Mouse (Mus musculus) B cell, adult 2 months (primary cell): ENCODE results near the gene Rps15.

Experiments
- DNase-seq, 2 experiments: peaks; one replicate each; pipeline ENCODE4 v3.0.0; 2022

Gene Rps15

GRCm38 (mm10) chr10:80317011-80317410 lies 24.8 kb downstream of the Rps15 start:
- DNase-seq, result no peak

GRCm38 (mm10) chr10:80320340-80320760 lies 28.1 kb downstream of the Rps15 start, which contains the start of gene 2310011J03Rik:
Gene 2310011J03Rik (minus strand): TSS chr10:80320537.
- peak; percentile 92 for DNase-seq

- DNase-seq, result no peak
These were observed 28.9 kb downstream of the Rps15 start for GRCm38 (mm10) chr10:80321014-80321669.

- no peak for DNase-seq
These were observed 29.7 kb downstream of the Rps15 start for GRCm38 (mm10) chr10:80321670-80322581.

- DNase-seq, result peak; percentile 40 to 46
These were observed 30.6 kb downstream of the Rps15 start for GRCm38 (mm10) chr10:80322811-80323211.

GRCm38 (mm10) chr10:80323261-80324119 lies 31.2 kb downstream of the Rps15 start:
- peak; percentile 82 for DNase-seq

- no peak for DNase-seq
These were observed 32.1 kb downstream of the Rps15 start for GRCm38 (mm10) chr10:80324120-80325037.

- DNase-seq, result no peak
These were observed 32.8 kb downstream of the Rps15 start for GRCm38 (mm10) chr10:80325045-80325444.

- peak; percentile 97 to 98 for DNase-seq
These were observed 37.2 kb downstream of the Rps15 start, which contains the start of the genes Pcsk4 and Reep6 for GRCm38 (mm10) chr10:80329273-80330081. Gene Pcsk4 (minus strand): TSS chr10:80329498. Gene Reep6 (plus strand): TSS chr10:80329953.

- DNase-seq, result no peak
These were observed 37.8 kb downstream of the Rps15 start for GRCm38 (mm10) chr10:80330084-80330483.

GRCm38 (mm10) chr10:80330888-80331287 lies 38.6 kb downstream of the Rps15 start:
- no peak for DNase-seq

- DNase-seq, result no peak
These were observed 39.6 kb downstream of the Rps15 start for GRCm38 (mm10) chr10:80331636-80332524.

- DNase-seq, result no peak
These were observed 40.3 kb downstream of the Rps15 start for GRCm38 (mm10) chr10:80332525-80332989.

- no peak for DNase-seq
These were observed 44.0 kb downstream of the Rps15 start for GRCm38 (mm10) chr10:80336263-80336662.

GRCm38 (mm10) chr10:80339941-80340750 lies 47.9 kb downstream of the Rps15 start:
- peak; percentile 92 to 93 for DNase-seq

- no peak for DNase-seq
These were observed 48.8 kb downstream of the Rps15 start for GRCm38 (mm10) chr10:80341026-80341425.

- peak; percentile 49 to 55 for DNase-seq
These were observed 49.4 kb downstream of the Rps15 start for GRCm38 (mm10) chr10:80341491-80342304.

- DNase-seq, result no peak
These were observed 50.1 kb downstream of the Rps15 start for GRCm38 (mm10) chr10:80342305-80342748.
